Mouse (Mus musculus): ENCODE measurements around the gene Pigm.

- no peak for TF ChIP-seq CTCF (IDR thresholded peaks at IDR 0.05; ENCODE audit: borderline replicate concordance, insufficient read depth, low read depth, low read length)
- no peak for TF ChIP-seq POLR2A (IDR thresholded peaks at IDR 0.05; ENCODE audit: borderline replicate concordance, insufficient read depth, low read length)
Observed at GRCm38 (mm10) chr1:172329616-172330015, 46.7 kb upstream of the Pigm start.

Measured in cerebellum, adult 2 months (tissue).